Mouse (Mus musculus): ENCODE results near the gene Ppm1f. TPM values are rescaled to one million over a fixed set of nuclear protein-coding genes. Genes with fewer than 3 reads are reported as not detected.
A peak's percentile ranks its signal among the peaks of the same experiment; 100 is the strongest.
"Not testable (repeated sequence)": the region's sequence is repeated elsewhere in the genome, so short reads cannot be mapped to it uniquely, and the experiment has no call there.

Ppm1f gene
- polyA plus RNA-seq, 1 experiment = 25.5 TPM

DNA sequence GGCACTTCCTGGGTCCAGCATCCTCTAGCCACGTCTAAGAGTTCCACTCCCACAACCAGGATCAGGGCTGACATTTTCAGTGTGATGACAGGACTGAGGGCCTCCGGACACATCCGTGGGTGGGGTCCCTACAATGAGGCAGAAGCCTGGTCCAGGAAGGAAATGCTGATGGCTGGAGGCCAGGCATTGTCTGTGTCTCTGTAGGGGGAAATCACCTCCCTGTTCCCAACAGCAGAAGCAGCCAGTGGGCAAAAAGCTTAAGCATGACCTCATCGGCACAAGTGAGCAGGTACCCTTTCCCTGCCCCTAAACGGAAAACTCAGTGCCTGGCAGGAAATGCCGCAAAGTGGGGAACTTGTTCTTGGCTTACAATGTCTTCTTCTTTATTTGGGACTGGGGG, 11.5 kb downstream of the Ppm1f start:
- Histone ChIP-seq H3K4me3 (ENCODE audit: insufficient read depth, low read length) (no peak overlapping the region), H3K4me1 (ENCODE audit: control insufficient read depth, insufficient read depth, low read length) (no peaks in the 10 kb centered on the region), H3K27ac (ENCODE audit: insufficient read depth, low read length) (no peak overlapping the region)
- no peak for TF ChIP-seq CTCF (IDR thresholded peaks at IDR 0.05; ENCODE audit: borderline replicate concordance, insufficient read depth, low read length)
- TF ChIP-seq POLR2A (IDR thresholded peaks at IDR 0.05; ENCODE audit: low read depth, low read length) = no peak

DNA sequence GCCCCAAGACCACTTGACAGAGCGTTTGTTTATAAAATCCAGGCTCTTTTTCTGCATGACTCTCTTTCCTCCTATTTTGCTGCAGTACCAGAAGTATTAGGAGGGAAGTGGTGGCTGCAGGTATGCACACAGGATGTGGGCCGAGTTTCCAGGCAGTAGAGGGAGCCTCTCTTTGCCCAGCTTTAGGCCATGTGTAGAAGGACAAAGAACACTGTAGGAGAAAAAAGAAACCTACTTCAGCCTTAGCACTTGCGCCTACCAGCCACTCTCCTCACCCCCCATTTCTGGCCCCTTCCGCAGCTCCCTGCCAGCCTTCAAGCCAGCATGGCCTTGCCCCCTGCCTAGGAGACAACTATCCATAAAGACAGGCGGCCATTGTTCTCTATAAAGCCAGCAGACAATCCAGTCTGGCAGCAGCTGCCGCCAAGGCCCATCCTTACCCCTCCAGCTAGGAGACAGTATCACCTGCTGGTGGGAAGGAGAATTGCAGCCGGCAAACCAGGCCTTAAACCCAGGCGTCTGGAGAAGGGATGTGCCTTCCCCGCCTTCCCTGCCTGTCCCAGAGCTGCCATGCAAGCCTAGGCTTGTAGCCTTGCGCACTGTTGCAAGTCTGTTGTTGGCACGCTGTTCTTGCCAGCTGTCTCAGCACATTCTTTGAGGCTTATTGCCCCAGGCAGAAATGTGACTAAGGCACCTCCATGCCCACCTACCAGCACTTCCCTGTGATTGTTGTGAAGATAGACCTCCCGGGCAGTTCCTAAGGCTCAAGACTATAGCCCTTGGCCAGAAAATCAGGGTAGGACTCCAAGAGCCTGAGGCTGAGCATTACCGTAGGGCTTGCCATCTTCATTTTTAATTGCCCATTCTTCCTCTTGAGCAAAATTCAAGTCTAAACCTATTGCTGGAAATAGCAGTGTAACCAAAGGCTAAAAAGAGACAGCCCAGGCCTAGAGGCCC, 15.7 kb downstream of the Ppm1f start:
- Histone ChIP-seq H3K4me3 (ENCODE audit: insufficient read depth, low read length) (no peak overlapping the region), H3K27ac (ENCODE audit: insufficient read depth, low read length) (0 out of 2 replicates have a peak overlapping the region, but pooled peaks have one; percentile 4), H3K4me1 (ENCODE audit: control insufficient read depth, insufficient read depth, low read length) (no peaks in the 10 kb centered on the region)
- TF ChIP-seq POLR2A (IDR thresholded peaks at IDR 0.05; ENCODE audit: low read depth, low read length) (no peak), CTCF (IDR thresholded peaks at IDR 0.05; ENCODE audit: borderline replicate concordance, insufficient read depth, low read length) (peak; percentile 65; the same call in 1 of the 2 replicates)

- no peak overlapping the region for H3K4me3 ChIP-seq (ENCODE audit: insufficient read depth, low read length)
- TF ChIP-seq CTCF (IDR thresholded peaks at IDR 0.05; ENCODE audit: borderline replicate concordance, insufficient read depth, low read length) (no peak), POLR2A (IDR thresholded peaks at IDR 0.05; ENCODE audit: low read depth, low read length) (no peak)
- H3K27ac ChIP-seq (ENCODE audit: insufficient read depth, low read length) = peak overlapping the region; percentile 7; the same call in 1 of the 2 replicates
- H3K4me1 ChIP-seq (ENCODE audit: control insufficient read depth, insufficient read depth, low read length) = no peaks in the 10 kb centered on the region
These were observed 17.2 kb downstream of the Ppm1f start for GRCm38 (mm10) chr16:16913440-16913839.

- Histone ChIP-seq H3K4me1 (ENCODE audit: control insufficient read depth, insufficient read depth, low read length) (no peaks in the 10 kb centered on the region), H3K27ac (ENCODE audit: insufficient read depth, low read length) (no peak overlapping the region)
These were observed 22.3 kb downstream of the Ppm1f start for GRCm38 (mm10) chr16:16918441-16919117.

DNA sequence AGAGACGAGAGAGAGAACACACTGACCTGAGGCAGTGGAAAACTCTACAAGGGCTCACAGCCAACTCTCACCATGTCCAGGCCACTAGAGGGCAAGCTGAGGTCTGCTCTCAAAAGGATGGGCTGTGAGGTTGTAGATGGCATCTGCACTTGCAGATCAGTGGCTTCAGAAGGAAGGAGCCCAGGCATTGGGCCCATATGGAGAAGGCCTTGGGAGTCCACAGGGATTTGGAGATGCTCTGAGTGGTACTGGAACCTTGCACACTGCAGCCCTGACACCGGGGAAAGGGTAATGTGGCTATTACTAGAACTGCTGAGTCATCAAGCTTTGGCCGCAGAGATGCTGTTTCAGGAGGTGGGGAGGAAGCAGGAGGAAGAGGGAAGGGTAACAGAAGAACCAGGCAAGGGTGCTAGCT, 24.8 kb downstream of the Ppm1f start:
- Histone ChIP-seq H3K27ac (ENCODE audit: insufficient read depth, low read length) (no peak overlapping the region), H3K4me1 (ENCODE audit: control insufficient read depth, insufficient read depth, low read length) (no peaks in the 10 kb centered on the region), H3K4me3 (ENCODE audit: insufficient read depth, low read length) (no peak overlapping the region)
- TF ChIP-seq CTCF (IDR thresholded peaks at IDR 0.05; ENCODE audit: borderline replicate concordance, insufficient read depth, low read length) (peak; percentile 55; the same call in 1 of the 2 replicates), POLR2A (IDR thresholded peaks at IDR 0.05; ENCODE audit: low read depth, low read length) (no peak)

More at GRCm38 (mm10) chr16:16918441-16919117, 22.3 kb downstream of the Ppm1f start:
- H3K4me3 ChIP-seq (ENCODE audit: insufficient read depth, low read length) = no peak overlapping the region
- no peak for TF ChIP-seq CTCF (IDR thresholded peaks at IDR 0.05; ENCODE audit: borderline replicate concordance, insufficient read depth, low read length)
- TF ChIP-seq POLR2A (IDR thresholded peaks at IDR 0.05; ENCODE audit: low read depth, low read length) = no peak

DNA sequence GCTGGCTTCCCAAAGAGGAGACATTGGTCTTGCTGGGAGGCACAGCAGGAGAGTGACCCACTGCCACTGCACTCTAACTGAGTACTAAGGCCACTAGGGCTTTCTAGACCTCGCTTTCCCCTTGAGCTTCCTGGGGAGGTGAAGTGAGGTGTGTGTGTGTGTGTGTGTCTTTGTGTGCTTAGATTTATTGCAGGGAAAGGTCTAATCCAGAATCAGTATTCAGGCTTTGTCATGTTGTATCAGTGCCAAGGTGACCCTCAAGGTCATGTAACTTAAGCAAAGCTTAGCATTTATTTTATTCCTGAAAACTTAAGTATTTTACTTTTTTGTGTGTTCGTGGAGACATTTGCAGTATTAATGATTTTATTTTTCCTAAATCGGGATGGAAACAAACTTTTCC, 28.2 kb downstream of the Ppm1f start:
- Histone ChIP-seq H3K4me1 (ENCODE audit: control insufficient read depth, insufficient read depth, low read length) (no peaks in the 10 kb centered on the region), H3K27ac (ENCODE audit: insufficient read depth, low read length) (no peak overlapping the region), H3K4me3 (ENCODE audit: insufficient read depth, low read length) (no peak overlapping the region)
- no peak for TF ChIP-seq CTCF (IDR thresholded peaks at IDR 0.05; ENCODE audit: borderline replicate concordance, insufficient read depth, low read length)
- TF ChIP-seq POLR2A (IDR thresholded peaks at IDR 0.05; ENCODE audit: low read depth, low read length) = no peak

GRCm38 (mm10) chr16:16926536-16926935, 30.3 kb downstream of the Ppm1f start:
- Histone ChIP-seq H3K4me3 (ENCODE audit: insufficient read depth, low read length) (no peak overlapping the region), H3K27ac (ENCODE audit: insufficient read depth, low read length) (no peak overlapping the region), H3K4me1 (ENCODE audit: control insufficient read depth, insufficient read depth, low read length) (no peaks in the 10 kb centered on the region)
- TF ChIP-seq POLR2A (IDR thresholded peaks at IDR 0.05; ENCODE audit: low read depth, low read length) = no peak
- no peak for TF ChIP-seq CTCF (IDR thresholded peaks at IDR 0.05; ENCODE audit: borderline replicate concordance, insufficient read depth, low read length)

DNA sequence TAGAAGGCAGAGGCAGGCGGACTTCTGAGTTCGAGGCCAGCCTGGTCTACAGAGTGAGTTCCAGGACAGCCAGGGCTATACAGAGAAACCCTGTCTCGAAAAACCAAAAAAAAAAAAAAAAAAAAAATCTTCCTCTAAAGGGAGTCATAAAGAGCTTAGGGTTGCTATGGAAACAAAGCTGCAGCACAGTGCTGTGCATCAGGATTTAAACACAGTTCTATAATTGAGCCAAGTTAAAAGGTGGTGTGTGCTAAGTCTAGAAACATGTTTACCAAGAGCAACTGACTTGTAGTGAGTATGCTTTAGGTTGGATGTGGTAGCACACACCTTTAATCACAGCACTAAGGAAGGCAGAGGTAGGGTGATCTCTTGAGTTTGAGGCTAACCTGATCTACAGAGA, 32.6 kb downstream of the Ppm1f start:
- H3K4me3 ChIP-seq (ENCODE audit: insufficient read depth, low read length); H3K27ac ChIP-seq (ENCODE audit: insufficient read depth, low read length); H3K4me1 ChIP-seq (ENCODE audit: control insufficient read depth, insufficient read depth, low read length): not testable (repeated sequence)

DNA sequence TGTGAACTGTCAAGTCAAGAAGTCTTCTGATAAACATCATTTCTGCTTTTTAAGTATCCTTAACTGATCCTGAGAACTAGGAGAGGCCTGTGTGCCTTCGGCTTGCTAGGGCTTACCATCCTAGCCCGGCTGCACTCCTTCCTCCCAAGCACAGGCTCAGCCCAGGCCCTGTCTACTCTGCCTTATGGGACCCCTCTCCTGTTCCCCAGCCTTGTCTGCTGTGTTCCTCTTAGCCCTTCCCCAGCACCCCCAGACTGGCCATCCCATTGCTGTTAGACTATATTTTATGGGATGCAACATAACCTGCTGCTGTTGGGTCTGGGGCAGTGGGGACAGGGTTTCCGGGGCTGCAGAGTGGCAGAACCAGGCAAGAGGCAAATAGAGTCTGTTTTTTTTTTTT, 34.1 kb downstream of the Ppm1f start:
- H3K27ac ChIP-seq (ENCODE audit: insufficient read depth, low read length) = no peak overlapping the region
- H3K4me3 ChIP-seq (ENCODE audit: insufficient read depth, low read length) = no peak overlapping the region
- no peak for TF ChIP-seq CTCF (IDR thresholded peaks at IDR 0.05; ENCODE audit: borderline replicate concordance, insufficient read depth, low read length)
- no peak for TF ChIP-seq POLR2A (IDR thresholded peaks at IDR 0.05; ENCODE audit: low read depth, low read length)
- no peaks in the 10 kb centered on the region for H3K4me1 ChIP-seq (ENCODE audit: control insufficient read depth, insufficient read depth, low read length)

- no peak overlapping the region for H3K27ac ChIP-seq (ENCODE audit: insufficient read depth, low read length)
- no peak overlapping the region for H3K4me3 ChIP-seq (ENCODE audit: insufficient read depth, low read length)
- H3K4me1 ChIP-seq (ENCODE audit: control insufficient read depth, insufficient read depth, low read length) = no peaks in the 10 kb centered on the region
- TF ChIP-seq POLR2A (IDR thresholded peaks at IDR 0.05; ENCODE audit: low read depth, low read length) (no peak), CTCF (IDR thresholded peaks at IDR 0.05; ENCODE audit: borderline replicate concordance, insufficient read depth, low read length) (no peak)
These were observed 34.6 kb downstream of the Ppm1f start for GRCm38 (mm10) chr16:16930810-16931296.

Measured in embryonic fibroblast, embryonic 13.5 days (primary cell).